Mouse (Mus musculus) myocyte (in vitro differentiated cells): ENCODE results near the gene Cpa1.

Experiments used
- CEBPB ChIP-seq: IDR thresholded peaks from 2 replicates; pipeline ENCODE4 v1.6.1; 2011; ENCODE audit warnings: mild to moderate bottlenecking, moderate library complexity; ENCODE audit not compliant: poor library complexity, insufficient read depth, severe bottlenecking
- E2F4 ChIP-seq: IDR thresholded peaks from one replicate; pipeline ENCODE4 v1.6.1; 2011; ENCODE audit warnings: mild to moderate bottlenecking, control low read depth, moderate library complexity; ENCODE audit not compliant: insufficient read depth

DNA sequence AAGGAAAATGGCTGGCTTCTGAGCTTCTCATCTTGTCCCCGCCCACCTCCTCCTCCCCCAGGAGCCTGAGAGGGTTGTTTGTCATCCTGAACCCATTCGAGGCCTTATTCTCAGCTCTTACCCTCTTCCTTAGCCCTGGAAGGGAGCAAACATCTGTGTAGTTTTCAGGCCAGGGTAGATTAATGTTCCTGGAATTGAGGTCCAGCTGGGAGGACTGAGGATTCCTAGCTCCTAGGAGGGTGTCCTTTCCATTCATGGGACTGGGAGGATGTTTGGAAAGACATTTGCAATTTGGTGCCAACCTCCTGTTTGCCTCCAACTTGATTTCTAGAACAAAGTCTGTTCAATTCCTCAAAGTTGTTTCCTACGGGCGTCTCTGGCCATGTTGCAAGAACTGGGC, 18.4 kb upstream of the Cpa1 start:
- no peak for TF ChIP-seq E2F4
- no peak for TF ChIP-seq CEBPB
